Mouse (Mus musculus) A20 (cell line): Measurements from ENCODE around the gene Celsr2.

Experiments used
- DNase-seq: peaks from one replicate; pipeline ENCODE4 v3.0.0-alpha.2; 2011; ENCODE audit warnings: low read depth, low spot score

Gene Celsr2

GRCm38 (mm10) chr3:108381945-108382875 is 33.1 kb downstream of the Celsr2 start:
- DNase-seq, result peak; percentile 59

- DNase-seq, result peak; percentile 69
Measured at GRCm38 (mm10) chr3:108380695-108381094, 34.7 kb downstream of the Celsr2 start.

GRCm38 (mm10) chr3:108378875-108379663 is 36.3 kb downstream of the Celsr2 start:
- no peak for DNase-seq

- no peak for DNase-seq
Measured at GRCm38 (mm10) chr3:108372691-108373090, 42.7 kb downstream of the Celsr2 start.

- DNase-seq, result no peak
Measured at GRCm38 (mm10) chr3:108372274-108372673, 43.1 kb downstream of the Celsr2 start.

GRCm38 (mm10) chr3:108368721-108369120 is 46.6 kb downstream of the Celsr2 start:
- DNase-seq, result no peak

- no peak for DNase-seq
Measured at GRCm38 (mm10) chr3:108367828-108368227, 47.5 kb downstream of the Celsr2 start.

- no peak for DNase-seq
Measured at GRCm38 (mm10) chr3:108367173-108367572, 48.2 kb downstream of the Celsr2 start.

- no peak for DNase-seq
Measured at GRCm38 (mm10) chr3:108364270-108364995, 50.9 kb downstream of the Celsr2 start, which contains the start of gene Mybphl. Mybphl (plus strand) TSS chr3:108364911.

DNA sequence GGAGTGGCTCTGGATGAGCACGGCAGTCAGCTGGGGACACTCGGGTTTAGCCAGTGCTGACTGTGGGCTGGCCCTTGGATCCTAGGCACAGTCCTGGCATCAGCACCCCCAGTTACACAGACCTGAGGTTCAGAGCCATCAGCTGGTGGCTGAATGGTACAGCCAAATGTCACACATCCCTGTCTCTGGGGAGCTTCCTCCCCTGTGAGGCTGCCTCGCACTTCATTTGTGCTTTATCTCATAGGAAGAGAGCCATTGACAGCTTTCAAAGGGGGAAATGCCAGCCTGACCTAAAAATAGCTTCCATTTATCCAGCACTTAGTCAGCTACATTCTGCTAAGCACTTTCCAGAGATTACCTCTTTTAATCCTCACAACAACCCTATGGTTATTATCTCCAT is 51.7 kb downstream of the Celsr2 start:
- DNase-seq, result no peak

DNA sequence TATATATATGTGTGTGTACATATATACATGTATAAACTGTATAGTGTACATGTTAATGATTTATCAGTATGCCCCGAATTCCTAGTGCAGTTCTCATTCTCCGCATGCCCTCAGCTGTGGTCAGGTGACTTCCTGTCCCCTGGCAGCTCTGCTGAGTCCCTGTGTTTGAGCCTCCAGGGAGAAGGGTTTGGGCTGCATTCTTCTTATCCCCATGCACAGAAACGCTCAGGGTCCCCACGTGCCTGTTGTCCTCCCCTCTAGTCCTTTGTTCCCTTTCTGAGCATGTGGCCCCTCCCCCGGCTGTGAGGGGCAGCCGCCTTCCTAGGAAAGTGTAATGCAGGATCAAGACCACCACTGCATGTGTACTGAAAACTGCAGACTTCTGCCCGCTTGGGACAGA is 54.5 kb downstream of the Celsr2 start:
- no peak for DNase-seq

DNA sequence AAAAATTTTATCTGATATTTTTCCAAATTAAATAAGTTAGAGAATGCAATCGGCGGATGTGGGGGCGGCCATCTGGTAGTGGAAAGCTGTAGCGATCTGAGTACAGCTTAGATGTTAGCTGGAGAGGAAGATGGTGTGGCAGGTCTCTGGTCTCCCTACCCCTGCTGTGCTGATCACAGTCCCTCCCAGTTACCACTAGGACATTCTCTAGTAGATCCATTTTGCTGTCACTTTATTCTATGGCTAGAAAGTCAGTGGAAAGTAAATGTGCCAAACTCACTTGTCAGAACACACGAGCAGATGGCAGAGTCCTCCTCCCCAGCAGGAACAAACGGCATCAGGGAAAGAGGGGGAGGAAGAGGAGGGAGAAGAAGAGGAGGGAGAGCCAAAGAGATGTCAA is 56.9 kb downstream of the Celsr2 start:
- DNase-seq, result no peak

GRCm38 (mm10) chr3:108357051-108357450 is 58.3 kb downstream of the Celsr2 start:
- no peak for DNase-seq

DNA sequence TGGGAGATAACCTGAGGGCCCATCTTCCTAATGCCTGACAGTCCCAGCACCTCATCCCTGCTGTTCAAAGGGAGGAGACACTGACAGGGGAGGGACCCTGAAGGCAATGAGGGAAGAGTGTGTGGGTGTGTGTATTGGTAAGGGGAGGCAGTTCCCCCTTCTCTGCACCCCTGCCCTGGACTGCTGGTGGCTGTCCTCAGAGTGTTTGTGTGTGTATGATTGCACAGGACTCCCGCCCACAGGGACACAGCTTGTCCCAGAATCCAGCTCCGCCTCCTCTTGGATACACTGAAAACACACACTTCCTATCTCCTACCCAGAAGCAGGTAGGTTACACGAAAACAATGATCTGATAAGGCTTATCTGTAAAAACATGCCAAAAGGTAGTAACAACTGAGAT is 60.1 kb downstream of the Celsr2 start:
- no peak for DNase-seq

GRCm38 (mm10) chr3:108348376-108348775 is 67.0 kb downstream of the Celsr2 start:
- DNase-seq, result peak; percentile 68

DNA sequence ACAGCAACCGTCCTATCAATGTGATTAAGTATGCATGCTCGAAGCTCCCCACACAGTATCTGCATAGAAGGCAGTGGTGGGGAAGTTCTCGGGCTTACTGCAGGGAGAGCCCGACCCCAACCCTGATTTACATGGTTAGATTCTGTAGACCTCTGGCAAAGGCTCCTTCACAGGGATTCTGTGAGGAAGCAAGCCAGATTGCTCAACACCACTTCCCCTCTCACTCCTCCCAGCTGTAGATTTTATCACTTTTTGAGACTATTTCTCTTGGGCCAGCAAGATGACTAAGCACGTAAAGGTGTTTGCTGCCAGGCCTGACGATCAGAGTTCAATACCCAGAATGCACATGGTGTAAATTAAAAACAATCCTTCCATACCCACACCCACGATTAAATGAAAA is 69.5 kb downstream of the Celsr2 start:
- no peak for DNase-seq

DNA sequence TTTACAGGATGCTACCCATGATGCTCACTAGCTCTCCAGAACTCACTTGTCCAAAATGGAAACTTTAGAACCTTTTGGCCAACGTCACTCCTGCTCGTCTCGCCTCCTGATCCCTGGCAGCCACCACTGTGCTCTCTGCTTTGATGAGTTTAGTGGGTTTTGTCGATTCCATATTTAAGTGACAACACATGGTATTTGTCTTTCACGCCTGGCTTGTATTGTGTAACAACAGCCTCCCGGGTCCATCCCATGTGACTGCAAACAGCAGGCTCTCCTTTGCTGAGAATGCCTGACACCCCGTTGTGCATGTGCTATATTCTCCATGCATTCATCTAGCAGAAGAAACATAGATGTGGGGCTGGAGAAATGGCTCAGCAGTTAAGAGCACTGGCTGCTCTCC is 73.2 kb downstream of the Celsr2 start:
- DNase-seq, result no peak

DNA sequence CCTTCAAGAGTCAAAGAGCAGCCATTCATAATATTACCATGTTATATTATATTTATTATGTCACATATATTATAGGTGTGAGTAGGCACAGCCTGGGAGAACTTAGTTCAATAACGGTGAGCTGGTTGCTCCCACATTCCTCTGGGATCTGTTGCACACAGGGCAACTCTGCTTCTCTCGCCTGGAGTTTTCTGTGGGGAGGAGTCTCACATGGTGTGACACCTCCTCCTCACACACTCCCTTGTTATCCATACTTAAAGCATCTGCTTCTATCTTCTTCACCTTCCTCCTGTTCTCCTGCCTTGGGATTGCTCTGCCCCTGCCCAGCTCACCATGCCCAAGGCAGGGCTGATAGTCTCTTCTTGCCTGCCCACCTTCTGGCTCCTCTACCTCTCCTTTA is 74.3 kb downstream of the Celsr2 start:
- DNase-seq, result no peak
